Mouse (Mus musculus) heart, postnatal 14 days (tissue): ENCODE data around the gene Imp4. TPM values are rescaled to one million over a fixed set of nuclear protein-coding genes. Genes with fewer than 3 reads are reported as not detected.
A peak's percentile ranks its signal among the peaks of the same experiment; 100 is the strongest.
"Not testable (repeated sequence)": the region's sequence is repeated elsewhere in the genome, so short reads cannot be mapped to it uniquely, and the experiment has no call there.

ENCODE experiments used
- DNase-seq, 2 experiments: peaks; one replicate each; pipeline ENCODE4 v3.0.0; 2021 to 2022
- intact Hi-C: fragments of 180-260 bp; cut with DNase I; formaldehyde crosslinking; loops from one replicate; pipeline ENCODE4 v1.15.1; 2025
- long read RNA-seq, 2 experiments: library from polyadenylated mRNA; stranded (forward); transcript quantifications; one replicate each; pipeline ENCODE4 v2.0.0; 2021
- total RNA-seq, 2 experiments: library from RNA; stranded (reverse); gene quantifications; 2 replicates each; pipeline ENCODE4 v1.2.3; 2021

Gene Imp4
- 10 to 100 TPM; 28.5 to 30.0 TPM for total RNA-seq
- long read RNA-seq, experiment 1, full-length matches to known transcripts = 21 of 26 reads
- long read RNA-seq, experiment 1, partial matches to known transcripts = 2 of 26 reads
- long read RNA-seq, experiment 1, other reads (novel, unspliced or antisense) = 3 of 26 reads
- long read RNA-seq, experiment 2, full-length matches to known transcripts = 27 of 33 reads
- long read RNA-seq, experiment 2, partial matches to known transcripts = 3 of 33 reads
- long read RNA-seq, experiment 2, other reads (novel, unspliced or antisense) = 3 of 33 reads

DNA sequence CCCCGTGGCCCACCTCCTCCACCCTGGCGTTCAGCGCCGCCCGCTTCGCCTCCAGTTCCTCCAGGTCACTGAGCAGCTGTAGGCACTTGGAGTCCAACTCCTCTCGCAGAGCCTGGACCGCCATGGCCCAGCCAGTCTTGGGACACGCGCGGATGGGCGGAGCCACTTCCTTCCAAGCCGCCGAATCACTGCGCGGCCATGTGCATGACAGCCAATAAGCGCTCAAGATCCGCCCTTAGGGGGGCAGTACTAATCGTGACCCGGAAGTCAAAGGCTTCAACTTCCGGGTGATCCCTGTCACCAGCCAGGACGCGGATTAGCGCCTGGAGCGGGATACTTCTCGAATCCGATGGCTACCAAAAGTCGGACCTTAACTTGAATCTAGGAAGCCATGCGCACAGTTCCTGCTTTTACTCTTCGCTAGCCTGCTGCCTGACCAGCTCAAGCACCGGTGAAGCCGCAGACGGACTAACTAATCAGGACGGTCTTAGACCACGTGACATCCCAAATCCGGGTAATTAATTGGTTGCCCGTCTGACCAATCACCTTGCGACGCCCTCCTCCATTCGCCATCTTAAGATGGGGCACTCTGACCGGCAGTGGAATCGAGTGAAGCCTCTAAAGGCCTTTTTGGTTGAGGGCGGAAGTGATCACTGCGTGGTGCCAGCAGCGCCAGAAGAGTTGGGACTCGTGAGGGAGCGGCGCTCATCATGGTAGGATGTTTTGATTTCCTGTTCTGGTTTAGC lies at the start of gene Imp4, which contains the start of gene Ccdc115:
TSS of gene Imp4 (plus strand) at position 637 of the 746 bp plus-strand sequence.
TSS of gene Ccdc115 (minus strand) at position 458 of the 746 bp plus-strand sequence.
- DNase-seq = peak; percentile 92 to 94
- intact Hi-C loops = no loop called here

DNA sequence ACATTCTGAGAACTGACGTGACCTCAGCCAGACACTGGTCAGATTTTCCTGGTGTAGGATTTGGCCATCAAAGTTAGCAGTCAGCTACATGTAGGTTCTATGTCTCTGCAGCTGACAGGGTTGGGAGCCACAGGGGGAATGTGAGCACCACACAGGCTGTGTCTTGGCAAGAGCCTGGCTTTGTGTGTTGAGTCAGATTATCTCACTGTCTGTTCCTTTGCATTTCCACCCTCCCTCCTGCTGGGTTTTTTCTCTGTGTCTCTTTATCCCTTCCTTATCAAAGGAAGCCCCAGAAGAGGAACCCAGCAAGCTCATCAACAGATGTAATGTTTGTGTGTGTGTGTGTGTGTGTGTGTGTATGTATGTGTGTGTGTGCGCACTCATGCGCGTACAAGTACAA lies 43.3 kb upstream of the Imp4 start:
- DNase-seq = no peak
- intact Hi-C loops = no loop called here

DNA sequence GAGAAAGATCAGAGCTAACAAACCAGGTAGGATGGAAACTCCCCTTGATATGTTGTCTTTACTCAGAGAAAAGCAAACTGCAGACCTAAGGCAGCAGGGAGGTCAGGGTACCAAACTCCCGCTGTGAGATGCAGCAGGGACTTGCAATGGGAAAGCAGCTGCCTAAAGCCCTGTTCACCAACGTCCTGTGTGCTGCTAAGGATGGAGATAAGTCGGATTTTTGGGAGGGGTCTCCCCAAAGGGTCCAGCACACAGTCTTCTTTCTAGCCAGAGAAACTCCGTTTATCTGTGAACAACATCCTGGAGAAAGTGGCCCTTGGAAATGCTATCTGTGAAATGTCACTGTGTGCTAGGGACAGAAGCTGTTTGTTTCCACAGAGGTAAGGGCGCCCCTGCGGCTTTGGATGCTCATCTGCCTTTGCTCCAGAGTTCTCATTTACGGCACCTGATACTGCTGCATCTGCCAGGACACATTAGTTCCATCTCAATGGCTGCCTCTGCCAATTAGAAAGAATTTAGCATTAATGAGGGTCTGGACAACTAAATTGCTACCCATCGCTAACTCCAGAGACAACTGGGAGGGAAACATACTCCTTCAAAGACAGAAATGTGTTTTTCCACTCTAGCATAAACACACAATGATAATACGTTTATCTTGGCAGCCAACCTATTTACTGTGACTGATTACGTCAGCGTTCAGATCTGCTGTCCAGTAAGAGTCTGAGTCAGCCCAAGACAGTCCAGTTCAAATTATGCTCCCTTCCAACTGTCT lies 40.3 kb upstream of the Imp4 start:
- intact Hi-C loops = no loop called here
- DNase-seq = no peak

DNA sequence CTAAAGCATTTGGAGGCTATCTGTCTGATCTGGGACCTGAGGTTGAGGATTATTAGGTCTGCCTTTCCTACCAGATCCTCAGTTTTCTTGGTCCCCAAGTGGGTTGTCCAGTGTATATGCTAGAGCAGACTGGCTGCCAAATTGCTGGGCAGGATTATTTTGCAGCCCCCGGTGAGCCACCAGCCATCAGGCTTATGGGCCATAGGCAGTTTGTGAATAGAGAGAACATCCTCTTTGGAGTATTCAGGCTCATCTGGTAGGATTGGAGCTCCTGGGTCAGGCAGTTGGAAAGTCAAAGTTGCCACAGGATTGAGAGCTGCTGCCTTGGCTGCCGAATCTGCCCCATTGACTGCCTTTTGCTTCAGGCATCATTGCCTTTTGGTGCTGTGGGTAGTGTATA lies 11.2 kb upstream of the Imp4 start:
- DNase-seq = no peak
- intact Hi-C loops = no loop called here

DNA sequence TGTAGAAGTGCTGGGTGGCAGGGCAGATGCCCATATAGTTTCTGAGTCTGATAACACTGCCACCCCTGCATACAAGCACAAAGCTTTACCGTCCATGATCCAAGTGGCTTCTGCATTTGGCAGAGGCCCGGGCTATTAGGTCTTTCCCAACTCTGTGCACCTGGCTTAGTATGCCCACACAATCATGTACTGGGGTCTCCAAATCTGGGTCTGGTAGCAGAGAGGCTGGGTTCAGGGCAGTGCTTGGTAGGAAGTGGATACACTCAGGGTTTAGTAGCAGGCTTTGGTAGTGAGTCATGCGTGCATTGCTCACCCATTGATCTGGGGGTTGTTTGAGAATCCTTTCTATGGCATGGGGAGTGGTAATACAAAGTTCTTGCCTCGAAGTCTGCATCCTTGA lies 10.4 kb upstream of the Imp4 start:
- no peak for DNase-seq
- intact Hi-C loops = no loop called here

DNA sequence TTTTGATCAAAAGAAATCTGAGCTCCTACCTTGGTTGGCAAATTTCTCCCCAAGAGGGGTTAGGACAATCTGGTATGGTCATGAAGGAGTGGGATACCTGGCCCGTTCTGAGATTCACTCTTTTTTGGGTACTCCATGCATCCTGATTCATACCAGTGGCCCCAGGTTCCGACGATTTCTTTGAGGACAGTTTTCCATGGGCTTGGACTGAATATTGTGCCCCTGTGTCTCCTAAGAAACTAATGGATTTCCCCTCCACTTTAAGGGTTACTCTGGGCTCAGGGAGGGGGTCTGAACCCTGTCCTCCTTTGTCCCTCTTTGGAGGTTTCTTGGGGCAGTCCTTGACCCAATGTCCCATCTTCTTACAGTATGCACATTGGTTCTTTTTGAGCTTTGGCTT lies 8.7 kb upstream of the Imp4 start:
- no peak for DNase-seq
- intact Hi-C loops = no loop called here

DNA sequence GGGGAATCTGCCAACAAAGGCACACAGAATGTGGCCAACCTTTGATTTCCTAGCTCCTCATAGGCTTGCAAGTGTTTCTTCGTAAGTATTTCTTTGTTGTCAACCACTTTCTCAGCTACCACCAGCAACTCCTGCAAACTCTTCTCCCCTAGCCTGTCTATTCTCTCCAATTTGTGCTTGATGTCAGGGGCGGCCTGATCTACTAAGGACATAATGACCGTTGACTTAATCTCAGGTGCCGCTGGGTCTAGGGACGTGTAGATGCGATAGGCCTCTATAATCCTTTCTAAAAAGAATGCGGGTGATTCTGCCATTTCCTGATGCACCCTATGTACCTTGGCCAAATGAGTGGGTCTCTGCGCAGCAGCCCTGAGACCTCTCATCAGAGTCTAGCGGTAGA lies 8.2 kb upstream of the Imp4 start:
- intact Hi-C loops = no loop called here
- no peak for DNase-seq

DNA sequence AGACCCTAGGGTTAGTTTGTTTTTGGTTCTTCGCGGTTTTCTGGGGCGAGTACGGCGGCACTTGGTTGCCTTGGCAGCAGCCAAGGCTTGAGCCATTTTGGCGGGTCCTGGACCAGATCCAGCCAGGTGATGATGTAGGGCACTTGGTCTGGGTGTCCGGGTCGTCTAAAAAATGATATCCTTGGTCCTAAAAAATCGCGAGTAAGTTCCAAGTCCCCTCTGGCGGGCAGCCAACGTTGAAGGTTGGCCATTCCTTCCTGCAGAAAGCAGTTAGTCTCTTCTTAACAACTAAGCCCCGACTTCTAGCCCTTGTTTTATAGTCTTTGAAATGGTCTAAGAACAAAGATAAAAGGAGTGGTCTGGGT lies 7.3 kb upstream of the Imp4 start:
- intact Hi-C loops = no loop called here
- DNase-seq = peak; percentile 26 to 51

DNA sequence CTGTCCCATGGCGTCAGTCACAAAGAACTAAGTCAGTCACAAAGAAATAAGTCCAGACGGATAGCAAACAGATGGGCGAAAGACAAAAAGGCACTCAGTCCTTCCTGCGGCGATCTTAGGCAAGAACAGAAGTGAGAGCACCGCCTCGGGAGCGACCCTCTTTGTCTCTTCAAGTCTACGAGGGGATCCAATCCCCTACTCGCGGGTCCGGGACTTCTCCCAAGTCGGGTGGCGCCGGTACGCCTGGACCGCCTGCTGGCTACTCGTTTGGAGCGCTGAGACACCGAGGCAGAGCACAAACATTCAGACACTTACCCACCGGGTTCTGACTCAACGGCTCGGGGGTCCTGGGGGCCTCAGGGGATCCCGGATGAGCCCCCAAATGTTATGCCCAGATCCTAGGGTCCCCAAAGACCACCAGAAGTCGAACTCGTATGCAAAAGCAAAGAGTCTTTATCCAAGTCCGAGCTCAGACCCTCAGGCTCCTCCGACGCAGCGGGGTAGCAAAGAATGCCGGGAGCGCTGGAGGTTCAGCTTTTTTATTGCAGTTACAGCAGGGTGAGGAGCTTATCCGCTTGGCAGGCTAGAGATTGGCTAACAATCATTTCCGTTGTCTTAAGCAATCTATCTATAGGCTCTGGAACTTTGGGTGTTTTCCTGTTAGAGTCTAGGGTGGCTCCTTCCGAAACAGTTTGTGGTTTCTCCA lies 6.7 kb upstream of the Imp4 start:
- peak; percentile 31 to 39 for DNase-seq
- intact Hi-C loops = no loop called here

DNA sequence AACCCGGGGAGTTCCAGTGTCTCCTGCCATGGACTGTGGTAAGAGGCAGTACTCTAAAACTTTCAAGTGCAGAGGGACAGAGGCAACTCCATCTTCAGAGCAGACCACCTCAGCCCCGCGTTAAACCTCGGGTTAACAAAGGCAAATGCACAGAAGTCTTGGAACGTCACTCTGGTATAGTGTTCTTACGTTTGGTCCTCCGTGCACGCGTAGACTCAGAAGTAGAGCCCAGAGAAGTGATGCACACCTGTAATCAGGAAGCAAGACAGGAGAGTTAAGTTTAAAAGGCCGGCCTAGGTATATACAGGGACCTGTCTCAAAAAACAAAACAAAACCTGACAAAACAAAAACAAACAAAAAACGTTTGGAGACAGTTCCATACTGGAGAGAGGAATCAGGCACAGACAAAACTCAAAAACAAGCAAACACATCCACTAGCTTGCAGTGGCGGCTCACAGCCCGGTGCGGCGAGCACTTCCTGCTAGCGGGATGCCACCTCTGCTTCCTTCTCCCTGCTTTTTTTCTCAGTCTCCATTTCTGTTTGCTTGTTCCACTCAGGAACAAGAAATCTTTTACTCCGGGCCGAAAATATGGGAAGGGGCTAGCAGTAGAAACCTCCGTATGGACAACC lies 5.6 kb upstream of the Imp4 start:
- intact Hi-C loops = no loop called here
- peak; percentile 19 to 21 for DNase-seq

DNA sequence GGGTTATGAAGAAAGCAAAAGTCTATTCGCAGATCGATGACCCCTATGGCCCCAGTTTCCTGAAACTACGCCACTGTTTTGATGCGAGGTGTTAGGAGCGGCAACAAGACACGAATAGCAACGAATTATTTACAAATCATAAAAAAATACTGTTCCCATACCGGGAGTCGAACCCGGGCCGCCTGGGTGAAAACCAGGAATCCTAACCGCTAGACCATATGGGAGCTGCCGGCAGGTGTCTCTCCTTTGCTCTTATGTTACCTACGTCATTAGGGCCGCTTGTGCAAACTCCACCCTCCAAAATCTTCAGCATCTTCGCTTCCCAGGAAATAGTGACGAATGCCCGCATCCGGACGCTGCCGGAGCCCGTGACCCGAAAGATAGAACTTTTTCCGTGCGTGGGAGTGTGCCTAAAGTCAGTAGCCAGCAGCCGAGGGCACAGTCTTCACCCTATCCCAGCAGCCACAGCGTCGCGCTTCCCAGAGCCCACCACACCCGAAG lies 4.9 kb upstream of the Imp4 start:
- DNase-seq = peak; percentile 85 to 88
- intact Hi-C loops = no loop called here

DNA sequence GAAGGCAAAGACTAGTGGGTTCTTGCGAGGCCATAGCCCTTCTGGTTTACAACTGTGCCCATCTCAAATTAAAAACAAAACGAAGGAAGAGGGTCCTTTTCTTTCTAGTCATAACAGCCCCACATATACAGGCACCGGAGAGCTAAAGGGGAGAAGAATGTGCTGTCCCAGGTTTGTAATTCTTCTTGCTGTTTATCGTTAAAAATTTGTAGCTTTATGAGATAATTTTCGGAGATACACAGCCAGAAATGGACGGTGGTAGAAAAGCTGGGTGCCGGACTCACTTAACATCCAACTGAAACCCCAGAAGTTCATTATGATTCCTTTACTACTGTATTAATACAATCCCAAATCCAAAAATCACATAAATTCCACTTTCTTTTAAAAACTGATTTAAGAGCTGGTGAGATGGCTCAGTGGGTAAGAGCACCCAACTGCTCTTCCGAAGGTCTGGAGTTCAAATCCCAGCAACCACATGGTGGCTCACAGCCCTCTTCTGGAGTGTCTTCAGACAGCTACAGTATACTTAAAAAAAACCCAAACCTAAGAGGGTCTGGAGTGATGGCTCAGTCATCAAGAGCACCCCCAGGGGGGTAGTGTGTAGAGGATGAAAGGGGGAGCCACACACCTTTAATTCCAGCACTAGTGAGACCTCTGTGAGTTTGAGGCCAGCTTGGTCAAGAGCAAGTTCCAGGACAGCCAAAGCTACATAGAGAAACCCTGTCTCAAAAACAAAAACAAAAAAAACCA lies 4.1 kb upstream of the Imp4 start:
- DNase-seq = no peak
- intact Hi-C loops = no loop called here

DNA sequence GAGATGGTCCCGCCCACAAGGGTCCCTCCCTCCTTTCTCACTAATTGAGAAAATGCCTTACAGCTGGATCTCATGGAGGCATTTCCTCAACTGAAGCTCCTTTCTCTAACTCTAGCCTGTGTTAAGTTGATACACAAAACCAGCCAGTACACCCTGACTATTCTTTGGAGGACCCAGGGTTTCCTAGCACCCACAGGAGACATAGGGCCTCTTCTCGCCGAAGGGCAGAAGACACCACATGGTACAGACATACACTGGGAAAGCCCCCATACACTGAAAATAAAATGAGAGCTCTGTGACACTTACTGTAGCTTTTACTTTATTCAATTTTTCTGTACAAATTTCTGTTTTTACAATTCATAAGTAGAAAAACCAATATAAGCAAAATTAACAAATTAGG lies 3.3 kb upstream of the Imp4 start:
- no peak for DNase-seq
- intact Hi-C loops = no loop called here

DNA sequence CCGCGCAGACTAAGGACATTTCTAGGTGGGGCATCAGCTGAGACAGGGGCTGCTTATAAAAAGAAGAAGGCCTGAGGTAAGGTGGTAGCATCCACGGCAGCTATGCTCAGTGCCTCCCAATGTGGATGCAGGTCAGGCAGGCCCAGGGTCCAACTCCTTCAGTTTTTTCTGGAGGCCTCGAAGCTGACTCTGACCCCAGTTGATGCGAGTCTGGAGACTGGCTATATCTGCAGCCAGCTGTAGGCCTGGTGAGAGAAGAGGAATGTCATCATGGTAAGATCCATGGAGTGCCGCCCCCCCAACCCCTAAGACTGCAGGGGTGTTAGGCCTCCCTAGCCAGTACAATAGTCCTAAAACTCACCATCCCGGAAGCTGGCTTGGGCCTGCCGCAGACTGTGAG lies 2.3 kb upstream of the Imp4 start:
- DNase-seq, intact Hi-C loops: not testable (repeated sequence)

DNA sequence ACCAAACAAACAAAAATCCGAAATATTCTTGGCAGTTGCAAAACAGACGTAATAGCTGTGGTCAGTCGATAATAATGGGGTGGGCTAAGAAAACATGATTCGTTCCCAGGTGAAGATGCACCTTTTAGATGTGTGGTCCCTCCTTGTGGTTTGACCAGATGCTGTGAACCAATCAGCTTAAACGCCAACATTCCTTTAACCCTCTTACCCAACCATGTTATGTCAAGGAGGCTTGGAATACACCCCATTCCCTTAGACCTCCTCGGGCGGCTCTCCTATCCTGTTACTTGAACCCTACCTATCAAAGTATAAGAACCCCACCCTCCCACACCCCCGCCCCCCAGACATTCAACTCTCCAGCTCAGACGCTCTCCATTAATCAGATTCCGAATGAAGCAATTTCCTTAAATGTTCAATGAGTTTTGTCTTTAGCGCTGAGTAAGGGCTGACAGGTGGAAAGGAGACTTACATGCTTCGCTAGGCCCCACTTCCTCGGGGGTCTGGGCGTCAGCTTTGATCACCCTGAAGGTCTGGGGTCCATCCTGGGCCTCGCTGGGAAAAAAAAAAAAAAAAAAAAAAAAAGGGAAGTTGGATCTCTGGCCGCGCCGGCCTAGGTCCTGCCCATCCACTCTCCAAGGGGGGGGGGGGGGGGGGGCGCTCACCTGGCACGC lies 1.1 kb upstream of the Imp4 start:
- no peak for DNase-seq
- intact Hi-C loops = no loop called here

DNA sequence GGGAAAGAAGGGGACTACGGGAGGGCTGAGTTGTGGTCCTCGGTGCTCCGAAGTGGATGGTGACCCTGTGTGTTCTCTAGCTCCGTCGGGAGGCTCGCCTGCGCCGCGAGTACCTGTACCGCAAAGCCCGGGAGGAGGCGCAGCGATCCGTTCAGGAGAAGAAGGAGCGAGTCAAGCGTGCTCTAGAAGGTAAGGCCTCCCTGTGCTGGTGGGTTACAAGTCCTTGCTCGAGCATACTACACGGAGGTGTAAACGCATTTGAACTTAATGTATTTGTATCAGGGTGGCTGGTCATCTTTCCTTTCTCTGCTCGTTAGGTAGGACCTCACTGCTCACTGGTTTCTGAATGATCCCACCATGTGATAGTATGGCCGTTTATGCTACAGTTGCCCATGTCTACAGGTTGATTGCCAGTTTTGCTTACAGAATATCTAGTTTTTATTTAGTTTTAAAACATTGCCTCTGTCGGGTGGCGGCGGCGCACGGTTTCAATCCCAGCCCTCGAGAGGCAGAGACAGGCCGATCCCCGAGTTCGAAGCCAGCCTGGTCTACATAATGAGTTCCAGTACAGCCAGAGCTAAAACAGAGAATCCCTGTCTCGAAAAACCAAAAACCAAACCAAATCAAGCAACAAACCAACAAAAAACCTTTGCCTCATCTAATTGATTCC lies 445 bp downstream of the Imp4 start:
- no peak for DNase-seq
- intact Hi-C loops = loop anchor here (5.0 kb wide), 1 partner anchor 162 kb away; no protein-coding TSS in a partner anchor

DNA sequence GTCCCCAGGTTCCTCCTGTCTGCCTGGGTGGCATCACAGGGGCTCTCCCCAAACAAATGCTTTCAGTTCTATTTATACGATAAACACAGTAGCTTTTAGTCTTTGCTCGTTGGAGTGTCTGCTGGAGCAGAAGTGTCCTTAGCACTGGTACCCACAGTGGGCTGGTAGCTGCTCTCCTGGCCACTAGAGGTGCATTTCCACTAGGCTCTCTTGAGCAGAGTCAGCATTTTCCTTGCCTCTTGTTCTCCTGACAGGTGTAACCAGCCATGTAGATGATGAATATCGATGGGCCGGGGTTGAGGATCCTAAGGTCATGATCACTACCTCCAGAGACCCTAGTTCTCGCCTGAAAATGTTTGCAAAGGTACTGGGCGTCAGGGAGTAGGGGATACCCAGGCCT lies 3.5 kb downstream of the Imp4 start:
- no peak for DNase-seq
- intact Hi-C loops = loop anchor here (5.0 kb wide), 1 partner anchor 159 kb away; no protein-coding TSS in a partner anchor

DNA sequence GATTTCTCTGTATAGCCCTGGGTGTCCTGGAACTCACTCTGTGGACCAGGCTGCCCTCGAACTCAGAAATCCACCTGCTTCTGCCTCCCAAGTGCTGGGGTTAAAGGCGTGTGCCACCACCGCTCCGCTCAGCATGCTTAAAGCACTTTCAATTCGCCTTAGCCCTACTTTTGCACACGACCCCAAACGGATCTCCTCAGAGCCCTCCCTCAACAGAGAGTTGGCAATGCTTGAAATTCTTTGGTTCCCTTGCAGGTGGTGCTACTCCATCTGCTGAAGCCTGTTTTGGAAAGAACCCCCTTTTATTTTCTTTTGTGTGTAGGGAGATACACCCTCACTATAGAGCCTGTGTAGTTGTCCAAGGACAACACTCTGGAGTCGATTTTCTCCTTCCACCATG lies 18.8 kb downstream of the Imp4 start:
- no peak for DNase-seq
- intact Hi-C loops = loop anchor here (5.0 kb wide), 1 partner anchor 144 kb away; no protein-coding TSS in a partner anchor
